Mouse (Mus musculus) heart, embryonic 14.5 days (tissue): ENCODE data around the gene Tcte1. TPM values are rescaled to one million over a fixed set of nuclear protein-coding genes. Genes with fewer than 3 reads are reported as not detected.

Experiments
- ATAC-seq: fragments of 200-750 bp; cut with Nextera tagmentation; 2 replicates; pipeline ENCODE4 v1.8.0; 2017; ENCODE audit warnings: low read depth, moderate TSS enrichment; ENCODE audit not compliant: insufficient number of reproducible peaks, insufficient read depth, low FRiP score
- H3K27ac ChIP-seq, 2 experiments: fragments of 200-500 bp in 1 of 2; fragments of 300-500 bp in 1 of 2; sonication (generic) in 1 of 2; replicated peaks in 1 of 2; 2 replicates each; pipeline ENCODE4 v1.5.1; 2012 to 2014; ENCODE audit warnings: low read depth in 2 of 2, low read length in 2 of 2, control low read depth in 1 of 2, mild to moderate bottlenecking in 1 of 2, mixed read lengths in 1 of 2; ENCODE audit not compliant: control insufficient read depth in 1 of 2, insufficient read depth in 1 of 2
- H3K27me3 ChIP-seq: fragments of 300-500 bp; sonication (generic); 2 replicates; pipeline ENCODE4 v1.6.1; 2014; ENCODE audit warnings: mild to moderate bottlenecking, low read length, control low read depth; ENCODE audit not compliant: control insufficient read depth, insufficient read depth
- H3K36me3 ChIP-seq: fragments of 300-500 bp; sonication (generic); 2 replicates; pipeline ENCODE4 v1.6.1; 2014; ENCODE audit warnings: mild to moderate bottlenecking, control low read depth, low read length, mixed read lengths; ENCODE audit not compliant: control insufficient read depth, insufficient read depth
- H3K4me1 ChIP-seq, 2 experiments: fragments of 200-500 bp in 1 of 2; fragments of 300-500 bp in 1 of 2; sonication (generic) in 1 of 2; 2 replicates each; pipeline ENCODE4 v1.6.1; 2012 to 2014; ENCODE audit warnings: low read length in 2 of 2, control low read depth in 1 of 2, mixed read lengths in 1 of 2; ENCODE audit not compliant: control insufficient read depth in 2 of 2, insufficient read depth in 2 of 2
- H3K4me2 ChIP-seq: fragments of 300-500 bp; sonication (generic); 2 replicates; pipeline ENCODE4 v1.6.1; 2014; ENCODE audit warnings: mild to moderate bottlenecking, low read length
- H3K4me3 ChIP-seq, 2 experiments: fragments of 200-500 bp in 1 of 2; fragments of 300-500 bp in 1 of 2; sonication (generic) in 1 of 2; 2 replicates each; pipeline ENCODE4 v1.5.1; 2012 to 2014; ENCODE audit warnings: low read length in 2 of 2, mild to moderate bottlenecking in 2 of 2, control low read depth in 1 of 2, low read depth in 1 of 2, moderate library complexity in 1 of 2; ENCODE audit not compliant: control insufficient read depth in 1 of 2, insufficient read depth in 1 of 2
- H3K9ac ChIP-seq: fragments of 300-500 bp; sonication (generic); 2 replicates; pipeline ENCODE4 v1.6.1; 2014; ENCODE audit warnings: mild to moderate bottlenecking, low read length
- H3K9me3 ChIP-seq: fragments of 300-500 bp; sonication (generic); 2 replicates; pipeline ENCODE4 v1.6.1; 2016; ENCODE audit warnings: low read length, control low read depth; ENCODE audit not compliant: control insufficient read depth
- WGBS: fragments of 180-500 bp; shearing (Covaris S2); extraction: QIAGEN DNeasy Blood & Tissue Kit; methylation state at CpG from one replicate; pipeline ENCODE4 v1.1.7; 2014; 5-methylcytosine and 5-hydroxymethylcytosine counted together
- polyA plus RNA-seq: library from polyadenylated mRNA; unstranded; fragments of >200 nt; fragmentation: Nextera tagmentation; extraction: Ambion mirVana; gene quantifications from 2 replicates; pipeline ENCODE4 v1.2.1, GENCODE M21; 2014

The Tcte1 gene
- polyA plus RNA-seq, 1 experiment from 2014 or later = 0.28 TPM

DNA sequence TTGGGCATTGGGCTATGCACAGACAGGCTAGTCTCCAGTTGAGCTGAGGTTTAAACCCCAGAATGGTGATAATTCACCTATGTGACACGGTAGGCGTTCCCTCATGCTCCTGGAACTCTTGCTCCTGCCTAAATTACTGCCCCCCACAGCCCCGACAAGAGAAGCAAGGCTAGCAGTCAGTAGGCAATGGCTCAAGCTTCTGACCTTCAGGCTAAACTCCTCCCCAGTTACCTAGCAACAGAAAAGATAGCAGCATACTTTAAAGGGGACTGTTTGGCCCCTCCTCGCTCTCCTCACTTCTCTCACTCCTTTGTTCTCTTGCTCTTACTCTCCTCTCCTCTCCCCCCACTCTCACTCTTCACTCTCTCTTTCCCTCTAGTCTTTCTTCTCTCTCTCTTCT lies 22.3 kb upstream of the Tcte1 start:
- Histone ChIP-seq H3K4me1 (peaks cover 0 to 8% of the 10 kb centered on the region in 2 experiments; a peak in 2 of 4 replicates), H3K27ac (no peak overlapping the region), H3K9me3 (no peaks in the 10 kb centered on the region), H3K27me3 (no peaks in the 10 kb centered on the region), H3K4me3 (no peak overlapping the region), H3K9ac (no peak overlapping the region), H3K36me3 (no peaks in the 10 kb centered on the region), H3K4me2 (no peak overlapping the region)
- ATAC-seq = no peak
- 31% methylated on average over 4 of the region's 4 CpGs for WGBS

DNA sequence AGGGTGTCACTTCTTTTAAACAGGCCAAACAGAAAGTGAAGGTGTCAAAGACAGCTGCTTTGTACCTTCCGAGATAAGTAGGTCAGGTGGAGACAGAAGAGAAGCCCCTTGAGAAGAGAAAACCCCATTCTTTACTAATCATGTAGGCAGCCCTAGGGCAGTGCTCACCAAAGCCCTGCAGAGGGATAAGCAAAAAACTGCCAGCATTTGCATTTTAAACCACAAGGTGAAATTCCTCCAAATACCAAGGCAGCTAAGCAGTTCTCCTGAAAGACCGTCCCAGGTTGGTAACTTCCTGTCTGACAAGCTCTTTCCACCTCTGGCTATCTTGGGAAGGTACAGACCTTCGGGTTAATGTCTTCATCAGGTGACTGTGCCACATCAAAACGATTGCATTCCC lies 20.9 kb upstream of the Tcte1 start:
- Histone ChIP-seq H3K9me3 (no peaks in the 10 kb centered on the region), H3K4me2 (no peak overlapping the region), H3K9ac (no peak overlapping the region), H3K4me3 (no peak overlapping the region), H3K36me3 (no peaks in the 10 kb centered on the region), H3K27ac (no peak overlapping the region), H3K27me3 (no peaks in the 10 kb centered on the region), H3K4me1 (peaks cover 7 to 8% of the 10 kb centered on the region in 2 experiments)
- no peak for ATAC-seq
- 50% methylated on average over 4 of the region's 4 CpGs for WGBS

DNA sequence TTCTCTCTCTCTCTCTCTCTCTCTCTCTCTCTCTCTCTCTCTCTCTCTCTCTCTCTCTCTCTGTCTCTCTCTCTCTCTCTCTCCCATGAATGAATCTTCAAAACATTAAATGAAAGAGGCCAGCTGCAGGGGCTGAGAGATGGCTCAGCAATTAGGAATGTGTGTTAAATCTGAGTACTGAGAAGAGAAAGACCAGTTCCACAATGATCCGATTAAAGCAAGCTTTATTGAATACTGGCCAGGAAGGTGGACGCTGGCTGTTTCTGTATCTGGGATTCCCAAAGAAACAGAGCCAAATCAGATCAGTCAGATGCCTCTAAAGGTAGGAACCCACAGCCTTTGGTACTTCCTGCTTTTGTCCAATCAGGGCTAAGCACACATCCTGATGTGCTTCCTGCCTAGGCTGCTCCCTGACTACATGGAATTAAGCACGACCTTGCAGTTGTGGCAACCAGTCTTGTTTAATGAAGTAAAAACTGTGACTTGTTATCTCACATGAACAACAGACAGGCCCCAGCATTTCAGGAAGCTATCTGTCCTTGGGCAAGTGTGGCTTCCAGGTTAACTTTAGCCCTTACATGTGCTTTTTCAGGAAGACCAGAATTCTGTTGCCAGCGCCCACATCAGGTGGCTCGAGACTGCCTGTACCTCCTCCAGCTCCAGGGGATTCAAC lies 19.8 kb upstream of the Tcte1 start:
- Histone ChIP-seq H3K27ac (peak overlapping the region; percentile 11 to 50; a peak in 2 of 4 replicates), H3K4me1 (peaks cover 8 to 11% of the 10 kb centered on the region in 2 experiments), H3K9me3 (no peaks in the 10 kb centered on the region), H3K9ac (no peak overlapping the region), H3K27me3 (no peaks in the 10 kb centered on the region), H3K4me2 (no peak overlapping the region), H3K36me3 (peaks cover 5% of the 10 kb centered on the region), H3K4me3 (no peak overlapping the region)
- WGBS = 39% methylated on average over 5 of the region's 5 CpGs
- no peak for ATAC-seq

DNA sequence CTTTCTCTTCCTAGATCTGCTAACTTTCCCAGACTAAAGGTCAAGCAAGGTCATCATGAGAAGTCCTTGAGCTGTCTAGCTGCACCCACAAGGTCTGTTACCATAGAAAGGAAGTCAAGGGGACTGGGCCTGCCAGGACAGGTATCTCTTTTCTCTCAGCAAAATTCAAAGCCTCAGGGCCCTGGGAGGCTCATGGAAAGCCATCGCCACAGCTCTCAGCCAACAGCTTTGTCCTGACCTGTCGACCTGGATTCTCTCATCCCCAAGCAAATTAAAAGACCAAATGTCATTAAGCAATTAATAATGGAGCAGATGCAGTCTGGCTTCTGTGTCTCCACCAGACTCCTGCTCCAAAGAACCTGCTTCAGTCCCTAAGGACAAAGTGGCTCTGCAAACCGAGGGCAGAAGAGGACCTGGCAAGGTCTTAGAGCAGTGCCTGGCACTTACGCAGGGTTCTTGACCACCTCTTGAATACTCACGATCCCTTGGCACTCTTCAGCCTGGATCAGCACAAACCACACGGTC lies 17.2 kb upstream of the Tcte1 start:
- no peaks in the 10 kb centered on the region for H3K9me3 ChIP-seq
- ATAC-seq = no peak
- peaks cover 5 to 11% of the 10 kb centered on the region in 2 experiments for H3K4me1 ChIP-seq
- WGBS = 65% methylated on average over 6 of the region's 6 CpGs
- no peaks in the 10 kb centered on the region for H3K27me3 ChIP-seq
- peak overlapping the region; percentile 86; the same call in 1 of the 2 replicates for H3K9ac ChIP-seq
- peaks cover 23% of the 10 kb centered on the region for H3K36me3 ChIP-seq
- H3K27ac ChIP-seq = no peak overlapping the region
- H3K4me3 ChIP-seq = no peak overlapping the region
- no peak overlapping the region for H3K4me2 ChIP-seq

DNA sequence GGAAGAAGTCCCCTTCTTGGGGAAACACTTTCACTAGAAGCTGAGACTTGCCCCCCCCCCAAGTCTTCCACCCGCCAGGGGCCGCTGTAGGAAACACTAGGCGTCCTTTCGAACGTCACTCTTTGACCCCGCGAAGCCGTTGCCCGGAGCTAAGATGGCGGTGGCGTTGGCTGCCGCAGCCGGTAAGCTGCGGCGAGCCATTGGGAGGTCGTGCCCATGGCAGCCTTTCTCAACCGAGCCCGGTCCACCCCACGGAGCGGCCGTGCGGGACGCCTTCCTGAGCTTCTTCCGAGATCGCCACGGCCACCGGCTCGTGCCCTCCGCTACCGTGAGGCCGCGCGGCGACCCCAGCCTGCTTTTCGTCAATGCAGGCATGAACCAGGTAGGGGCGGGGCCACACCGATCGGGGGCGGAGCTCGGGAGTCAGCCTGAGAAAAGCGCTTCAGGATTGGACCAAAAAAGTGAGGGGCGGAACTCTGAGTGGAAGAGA lies 16.5 kb upstream of the Tcte1 start, which contains the start of gene Aars2:
Gene Aars2, plus strand, starts transcription at position 142 of the 490 bp plus-strand sequence.
- H3K27me3 ChIP-seq = no peaks in the 10 kb centered on the region
- no peaks in the 10 kb centered on the region for H3K9me3 ChIP-seq
- peak within 1 kb of the TSS; percentile 62 for H3K4me2 ChIP-seq
- peak within 1 kb of the TSS; percentile 86 for H3K9ac ChIP-seq
- WGBS = under 1% methylated on average over 42 of the region's 42 CpGs
- H3K4me3 ChIP-seq = peak within 1 kb of the TSS; percentile 87 to 97
- peak; percentile 87 for ATAC-seq
- H3K27ac ChIP-seq = peak within 1 kb of the TSS; percentile 85 to 87
- H3K36me3 ChIP-seq = peaks cover 30% of the 10 kb centered on the region
- peaks cover 5 to 11% of the 10 kb centered on the region in 2 experiments for H3K4me1 ChIP-seq

DNA sequence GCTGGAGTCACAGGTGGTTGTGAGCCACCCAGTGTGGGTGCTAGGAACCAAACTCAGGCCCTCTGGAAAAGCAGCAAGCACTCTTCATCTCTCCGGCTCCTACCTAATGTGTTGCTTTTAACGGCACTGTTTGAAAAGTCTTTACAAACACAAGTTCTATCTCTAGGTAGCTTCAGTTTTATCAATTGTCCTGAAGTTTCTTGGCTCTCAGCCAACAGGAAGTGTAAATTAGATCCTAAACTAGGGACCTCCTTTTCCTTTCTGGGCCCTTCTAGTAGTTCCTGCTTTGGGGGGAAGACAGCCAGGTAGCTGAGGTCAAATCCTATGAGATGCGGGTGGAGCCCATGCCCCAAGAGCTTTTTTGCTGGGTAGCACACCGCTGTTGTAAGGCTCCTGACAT lies 12.4 kb upstream of the Tcte1 start:
- Histone ChIP-seq H3K4me2 (no peak overlapping the region), H3K9me3 (no peaks in the 10 kb centered on the region), H3K27ac (no peak overlapping the region), H3K4me3 (no peak overlapping the region), H3K9ac (no peak overlapping the region), H3K4me1 (peaks cover 2 to 11% of the 10 kb centered on the region in 2 experiments), H3K27me3 (no peaks in the 10 kb centered on the region), H3K36me3 (peaks cover 35% of the 10 kb centered on the region)
- 88% methylated on average over 4 of the region's 4 CpGs for WGBS
- no peak for ATAC-seq

DNA sequence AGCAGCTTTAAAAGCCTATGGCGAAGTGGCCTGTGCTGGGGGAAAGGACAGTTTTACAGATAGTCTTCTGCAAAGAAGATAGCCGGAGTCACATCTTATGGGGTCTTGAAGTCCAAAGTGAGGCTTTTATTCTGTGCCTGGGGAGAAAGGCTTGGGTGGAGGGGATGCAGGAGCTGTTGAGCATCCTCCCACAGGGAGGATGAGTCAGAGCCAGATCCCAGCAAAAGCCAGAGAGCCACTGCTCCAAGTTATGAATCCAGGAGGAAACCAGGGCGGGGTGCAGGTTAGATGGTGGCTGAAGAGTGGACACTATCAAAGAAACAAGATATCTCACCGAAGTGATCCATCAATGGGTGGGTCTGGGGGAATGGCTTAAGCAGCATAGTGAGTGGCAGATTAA lies 11.5 kb upstream of the Tcte1 start:
- peaks cover 41% of the 10 kb centered on the region for H3K36me3 ChIP-seq
- no peak overlapping the region for H3K27ac ChIP-seq
- 92% methylated on average over 4 of the region's 4 CpGs for WGBS
- H3K9ac ChIP-seq = no peak overlapping the region
- H3K27me3 ChIP-seq = no peaks in the 10 kb centered on the region
- H3K4me1 ChIP-seq = peaks cover 4 to 8% of the 10 kb centered on the region in 2 experiments
- no peaks in the 10 kb centered on the region for H3K9me3 ChIP-seq
- H3K4me2 ChIP-seq = no peak overlapping the region
- no peak for ATAC-seq
- H3K4me3 ChIP-seq = no peak overlapping the region
